Mouse (Mus musculus) intestine, embryonic 15.5 days (tissue): Measurements from ENCODE around the gene Ccl3. TPM values are rescaled to one million over a fixed set of nuclear protein-coding genes. Genes with fewer than 3 reads are reported as not detected.

Experiments
- ATAC-seq: fragments of 200-750 bp; cut with Nextera tagmentation; 2 replicates; pipeline ENCODE4 v1.8.0; 2017; ENCODE audit warnings: moderate TSS enrichment, moderate library complexity
- H3K27ac ChIP-seq: fragments of 300-500 bp; sonication (generic); 2 replicates; pipeline ENCODE4 v1.5.1; 2015; ENCODE audit warnings: mild to moderate bottlenecking, inconsistent platforms
- H3K27me3 ChIP-seq: fragments of 300-500 bp; sonication (generic); replicated peaks from 2 replicates; pipeline ENCODE4 v1.6.1; 2015; ENCODE audit warnings: inconsistent platforms
- H3K36me3 ChIP-seq: fragments of 300-500 bp; sonication (generic); 2 replicates; pipeline ENCODE4 v1.6.1; 2015; ENCODE audit warnings: inconsistent platforms
- H3K4me1 ChIP-seq: fragments of 300-500 bp; sonication (generic); replicated peaks from 2 replicates; pipeline ENCODE4 v1.6.1; 2015; ENCODE audit warnings: inconsistent platforms
- H3K4me2 ChIP-seq: fragments of 300-500 bp; sonication (generic); replicated peaks from 2 replicates; pipeline ENCODE4 v1.6.1; 2015; ENCODE audit warnings: mild to moderate bottlenecking, inconsistent platforms
- H3K4me3 ChIP-seq: fragments of 300-500 bp; sonication (generic); replicated peaks from 2 replicates; pipeline ENCODE4 v1.5.1; 2015; ENCODE audit warnings: inconsistent platforms
- H3K9ac ChIP-seq: fragments of 300-500 bp; sonication (generic); 2 replicates; pipeline ENCODE4 v1.6.1; 2015; ENCODE audit warnings: inconsistent platforms
- H3K9me3 ChIP-seq: fragments of 300-500 bp; sonication (generic); 2 replicates; pipeline ENCODE4 v1.6.1; 2016; ENCODE audit warnings: inconsistent platforms
- WGBS: fragments of 180-500 bp; shearing (Covaris S2); methylation state at CpG from one replicate; pipeline ENCODE4 v1.1.7; 2015; 5-methylcytosine and 5-hydroxymethylcytosine counted together
- polyA plus RNA-seq: library from polyadenylated mRNA; unstranded; fragments of >200 nt; fragmentation: Nextera tagmentation; extraction: Ambion mirVana; gene quantifications from 2 replicates; pipeline ENCODE4 v1.2.1, GENCODE M21; 2015

Ccl3 gene
- polyA plus RNA-seq, 1 experiment from 2014 or later, result 0.58 TPM

GRCm38 (mm10) chr11:83640141-83640540, 9.0 kb downstream of the Ccl3 start:
- Histone ChIP-seq H3K36me3 (no peaks in the 10 kb centered on the region), H3K9me3 (no peaks in the 10 kb centered on the region), H3K4me3 (no peak overlapping the region), H3K9ac (no peak overlapping the region), H3K27me3 (no peaks in the 10 kb centered on the region), H3K4me1 (no peaks in the 10 kb centered on the region), H3K27ac (no peak overlapping the region), H3K4me2 (no peak overlapping the region)
- WGBS, result 86% methylated on average over 5 of the region's 5 CpGs
- no peak for ATAC-seq

DNA sequence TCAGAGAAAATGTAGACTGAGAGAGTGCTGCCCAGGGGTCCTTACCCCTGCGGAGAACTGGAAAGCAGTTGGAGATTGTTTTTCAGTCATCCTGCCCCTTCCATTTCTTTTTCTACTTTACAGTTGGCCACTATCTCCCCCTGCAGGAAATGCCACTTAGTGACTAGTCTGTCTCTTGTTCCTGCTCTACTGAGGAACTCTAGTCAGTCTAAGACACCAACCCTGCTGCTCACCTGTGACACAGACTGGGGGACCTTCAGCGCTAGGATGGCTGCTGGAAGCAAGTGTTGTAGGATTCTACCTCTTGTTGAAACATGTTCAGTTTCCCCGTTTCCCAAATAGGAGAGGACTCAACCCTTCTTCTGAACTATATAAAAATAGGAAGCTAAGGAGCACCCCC, 9.6 kb downstream of the Ccl3 start:
- WGBS, result 75% methylated on average over 3 of the region's 3 CpGs
- H3K9me3 ChIP-seq, result no peaks in the 10 kb centered on the region
- no peaks in the 10 kb centered on the region for H3K4me1 ChIP-seq
- H3K36me3 ChIP-seq, result no peaks in the 10 kb centered on the region
- H3K9ac ChIP-seq, result no peak overlapping the region
- H3K27ac ChIP-seq, result no peak overlapping the region
- no peak overlapping the region for H3K4me3 ChIP-seq
- ATAC-seq, result no peak
- no peak overlapping the region for H3K4me2 ChIP-seq
- H3K27me3 ChIP-seq, result no peaks in the 10 kb centered on the region

GRCm38 (mm10) chr11:83638934-83639333, 10.2 kb downstream of the Ccl3 start:
- H3K4me2 ChIP-seq, result no peak overlapping the region
- no peaks in the 10 kb centered on the region for H3K27me3 ChIP-seq
- no peak for ATAC-seq
- H3K9ac ChIP-seq, result no peak overlapping the region
- 66% methylated on average over 2 of the region's 2 CpGs for WGBS
- H3K9me3 ChIP-seq, result no peaks in the 10 kb centered on the region
- no peaks in the 10 kb centered on the region for H3K4me1 ChIP-seq
- H3K36me3 ChIP-seq, result no peaks in the 10 kb centered on the region
- no peak overlapping the region for H3K27ac ChIP-seq
- no peak overlapping the region for H3K4me3 ChIP-seq

GRCm38 (mm10) chr11:83636742-83637235, 12.4 kb downstream of the Ccl3 start:
- no peak for ATAC-seq
- WGBS, result 71% methylated on average over 1 of the region's 1 CpGs
- H3K4me1 ChIP-seq, result no peaks in the 10 kb centered on the region

DNA sequence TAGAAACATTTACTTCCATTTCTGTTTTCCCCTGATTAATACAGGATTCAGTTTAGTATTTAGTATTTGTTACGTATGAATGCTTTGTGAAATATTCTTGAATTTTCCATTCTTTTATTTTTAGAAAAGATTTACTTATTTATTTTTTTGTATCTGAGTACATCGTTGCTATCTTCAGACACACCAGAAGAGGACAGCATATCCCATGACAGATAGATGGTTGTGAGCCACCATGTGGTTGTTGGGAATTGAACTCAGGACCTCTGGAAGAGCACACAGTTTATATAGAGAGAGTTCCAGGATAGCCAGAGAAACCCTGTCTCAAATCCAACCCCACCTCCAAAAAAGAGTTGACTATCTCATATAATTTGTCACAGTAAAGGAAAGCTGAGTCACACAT, 14.3 kb downstream of the Ccl3 start:
- Histone ChIP-seq H3K9me3 (no peaks in the 10 kb centered on the region), H3K4me3 (no peak overlapping the region), H3K27me3 (no peaks in the 10 kb centered on the region), H3K27ac (no peak overlapping the region), H3K4me1 (no peaks in the 10 kb centered on the region), H3K9ac (no peak overlapping the region), H3K4me2 (no peak overlapping the region), H3K36me3 (no peaks in the 10 kb centered on the region)
- WGBS, result 93% methylated on average over 2 of the region's 2 CpGs
- no peak for ATAC-seq

More at GRCm38 (mm10) chr11:83636742-83637235, 12.4 kb downstream of the Ccl3 start:
- no peak overlapping the region for H3K9ac ChIP-seq
- no peak overlapping the region for H3K4me3 ChIP-seq
- H3K4me2 ChIP-seq, result no peak overlapping the region
- H3K27ac ChIP-seq, result no peak overlapping the region
- no peaks in the 10 kb centered on the region for H3K27me3 ChIP-seq
- H3K36me3 ChIP-seq, result no peaks in the 10 kb centered on the region
- H3K9me3 ChIP-seq, result no peaks in the 10 kb centered on the region

- no peak overlapping the region for H3K9ac ChIP-seq
- ATAC-seq, result no peak
- WGBS, result 72% methylated on average over 4 of the region's 4 CpGs
- no peaks in the 10 kb centered on the region for H3K27me3 ChIP-seq
- no peaks in the 10 kb centered on the region for H3K4me1 ChIP-seq
- no peak overlapping the region for H3K4me2 ChIP-seq
- H3K9me3 ChIP-seq, result no peaks in the 10 kb centered on the region
- H3K4me3 ChIP-seq, result no peak overlapping the region
- H3K36me3 ChIP-seq, result no peaks in the 10 kb centered on the region
- H3K27ac ChIP-seq, result no peak overlapping the region
These were observed 14.7 kb downstream of the Ccl3 start for GRCm38 (mm10) chr11:83634425-83634824.

DNA sequence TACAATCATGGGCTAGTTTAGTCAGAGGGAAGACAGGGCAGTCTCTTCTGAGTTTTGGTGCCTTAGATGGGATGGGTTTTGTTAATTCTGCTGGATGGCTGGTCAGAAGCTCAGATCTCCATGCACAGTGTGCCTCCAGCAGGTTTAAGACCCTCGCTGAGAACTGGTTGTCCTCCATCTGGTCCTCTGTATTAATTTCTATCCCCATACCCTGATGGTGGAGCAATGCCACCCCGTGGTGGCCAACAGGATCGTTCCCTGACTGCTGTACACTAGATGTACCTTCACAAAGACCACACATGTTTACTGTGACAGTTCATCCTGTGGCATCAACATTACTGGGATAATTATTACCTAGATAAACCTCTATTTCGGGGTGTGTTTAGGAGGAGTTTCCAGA, 16.4 kb downstream of the Ccl3 start:
- H3K4me3 ChIP-seq, result no peak overlapping the region
- no peaks in the 10 kb centered on the region for H3K27me3 ChIP-seq
- H3K9ac ChIP-seq, result no peak overlapping the region
- no peaks in the 10 kb centered on the region for H3K4me1 ChIP-seq
- H3K36me3 ChIP-seq, result no peaks in the 10 kb centered on the region
- H3K4me2 ChIP-seq, result no peak overlapping the region
- H3K27ac ChIP-seq, result no peak overlapping the region
- ATAC-seq, result no peak
- H3K9me3 ChIP-seq, result no peaks in the 10 kb centered on the region
- 55% methylated on average over 4 of the region's 4 CpGs for WGBS

GRCm38 (mm10) chr11:83631065-83631464, 18.1 kb downstream of the Ccl3 start:
- Histone ChIP-seq H3K9me3 (no peaks in the 10 kb centered on the region), H3K4me2 (no peak overlapping the region), H3K27ac (no peak overlapping the region), H3K9ac (no peak overlapping the region), H3K36me3 (no peaks in the 10 kb centered on the region), H3K27me3 (no peaks in the 10 kb centered on the region), H3K4me3 (no peak overlapping the region), H3K4me1 (no peaks in the 10 kb centered on the region)
- WGBS, result 61% methylated on average over 2 of the region's 2 CpGs
- ATAC-seq, result no peak

DNA sequence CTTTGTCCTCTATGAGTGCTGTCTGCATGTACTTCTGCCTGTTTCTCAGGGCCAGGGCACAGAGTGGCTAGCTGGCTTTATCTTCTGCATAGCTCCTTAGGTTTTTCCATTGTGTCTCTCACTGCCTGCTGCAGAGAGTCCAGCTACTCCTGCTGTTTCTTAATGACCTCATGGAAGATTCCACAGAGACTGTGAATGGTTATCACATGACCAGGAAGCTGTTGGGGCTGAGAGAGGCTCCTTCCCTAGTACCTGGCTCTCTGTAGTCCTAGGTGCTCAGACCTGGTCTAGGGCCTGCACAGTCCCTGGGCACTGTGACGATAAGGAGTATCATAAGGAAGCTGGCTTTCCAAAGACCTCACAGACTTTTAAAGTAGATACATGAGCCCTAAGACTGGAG, 18.5 kb downstream of the Ccl3 start:
- WGBS, result 92% methylated on average over 1 of the region's 1 CpGs
- H3K4me3 ChIP-seq, result no peak overlapping the region
- no peak overlapping the region for H3K4me2 ChIP-seq
- H3K4me1 ChIP-seq, result no peaks in the 10 kb centered on the region
- no peak overlapping the region for H3K27ac ChIP-seq
- H3K36me3 ChIP-seq, result no peaks in the 10 kb centered on the region
- H3K9ac ChIP-seq, result no peak overlapping the region
- H3K9me3 ChIP-seq, result no peaks in the 10 kb centered on the region
- no peaks in the 10 kb centered on the region for H3K27me3 ChIP-seq
- 0 out of 2 replicates have a peak, but pooled peaks have one; percentile 45 for ATAC-seq

- Histone ChIP-seq H3K36me3 (no peaks in the 10 kb centered on the region), H3K4me3 (no peak overlapping the region), H3K9me3 (no peaks in the 10 kb centered on the region), H3K27ac (no peak overlapping the region), H3K4me1 (no peaks in the 10 kb centered on the region), H3K9ac (no peak overlapping the region), H3K4me2 (no peak overlapping the region), H3K27me3 (no peaks in the 10 kb centered on the region)
- 87% methylated on average over 9 of the region's 9 CpGs for WGBS
- ATAC-seq, result no peak
These were observed 20.3 kb downstream of the Ccl3 start for GRCm38 (mm10) chr11:83628808-83629207.

GRCm38 (mm10) chr11:83623586-83623985, 25.6 kb downstream of the Ccl3 start:
- 85% methylated on average over 3 of the region's 3 CpGs for WGBS
- H3K9ac ChIP-seq, result no peak overlapping the region

GRCm38 (mm10) chr11:83619037-83619436, 30.1 kb downstream of the Ccl3 start:
- WGBS, result 93% methylated on average over 1 of the region's 1 CpGs
- Histone ChIP-seq H3K9me3 (no peaks in the 10 kb centered on the region), H3K4me3 (no peak overlapping the region)

More at GRCm38 (mm10) chr11:83623586-83623985, 25.6 kb downstream of the Ccl3 start:
- H3K27ac ChIP-seq, result no peak overlapping the region
- no peak for ATAC-seq
- no peaks in the 10 kb centered on the region for H3K9me3 ChIP-seq
- no peaks in the 10 kb centered on the region for H3K27me3 ChIP-seq
- no peak overlapping the region for H3K4me2 ChIP-seq
- H3K36me3 ChIP-seq, result no peaks in the 10 kb centered on the region
- no peaks in the 10 kb centered on the region for H3K4me1 ChIP-seq
- no peak overlapping the region for H3K4me3 ChIP-seq

DNA sequence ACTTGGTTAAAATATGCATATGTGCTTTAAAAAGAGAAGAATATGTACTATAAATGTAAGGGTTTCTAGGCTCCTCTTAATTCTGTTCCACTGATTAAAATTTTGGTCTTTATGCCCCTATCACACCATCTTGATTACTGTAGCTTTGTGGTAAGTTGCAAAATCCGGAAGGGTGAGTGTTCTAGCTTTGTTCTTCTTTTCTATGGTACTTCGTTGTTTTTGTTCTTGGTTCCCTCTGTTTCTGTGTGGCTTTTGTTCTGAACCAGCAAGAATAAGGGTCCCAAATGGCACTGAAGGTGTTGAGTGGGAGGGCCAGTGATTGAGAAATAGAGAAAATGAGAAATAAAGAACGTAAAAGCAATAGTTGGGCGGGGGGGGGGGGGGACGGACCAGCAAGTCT, 30.9 kb downstream of the Ccl3 start:
- no peak overlapping the region for H3K4me2 ChIP-seq
- ATAC-seq, result no peak
- no peak overlapping the region for H3K27ac ChIP-seq
- H3K36me3 ChIP-seq, result no peaks in the 10 kb centered on the region
- no peaks in the 10 kb centered on the region for H3K9me3 ChIP-seq
- no peaks in the 10 kb centered on the region for H3K4me1 ChIP-seq
- WGBS, result 78% methylated on average over 5 of the region's 5 CpGs
- no peak overlapping the region for H3K4me3 ChIP-seq
- H3K9ac ChIP-seq, result no peak overlapping the region
- no peaks in the 10 kb centered on the region for H3K27me3 ChIP-seq

More at GRCm38 (mm10) chr11:83619037-83619436, 30.1 kb downstream of the Ccl3 start:
- Histone ChIP-seq H3K4me2 (no peak overlapping the region), H3K27me3 (no peaks in the 10 kb centered on the region), H3K4me1 (no peaks in the 10 kb centered on the region), H3K27ac (no peak overlapping the region), H3K9ac (no peak overlapping the region), H3K36me3 (no peaks in the 10 kb centered on the region)
- ATAC-seq, result no peak
